Mouse (Mus musculus) liver, postnatal 0 days (tissue): Measurements from ENCODE around the gene Rbm4b.

Experiments
- CTCF ChIP-seq: sonication (generic); IDR thresholded peaks from 2 replicates; pipeline ENCODE4 v1.5.1; 2016; ENCODE audit warnings: antibody characterized with exemption, low read depth
- EP300 ChIP-seq: IDR thresholded peaks from 2 replicates; pipeline ENCODE4 v1.6.1; 2016; ENCODE audit warnings: antibody characterized with exemption, low read depth, mild to moderate bottlenecking

- TF ChIP-seq CTCF (no peak), EP300 (no peak)
Observed at GRCm38 (mm10) chr19:4793281-4793830, 37.1 kb downstream of the Rbm4b start.
